Mouse (Mus musculus): ENCODE data around the gene Vwa5b1.

Gene Vwa5b1

GRCm38 (mm10) chr4:138578406-138578805 lies 57.3 kb downstream of the Vwa5b1 start:
- DNase-seq (ENCODE audit: low read depth, low spot score): no peak

- DNase-seq (ENCODE audit: low read depth, low spot score): no peak
These were observed 59.0 kb downstream of the Vwa5b1 start for GRCm38 (mm10) chr4:138576661-138577060.

- no peak for DNase-seq (ENCODE audit: low read depth, low spot score)
These were observed 60.7 kb downstream of the Vwa5b1 start for GRCm38 (mm10) chr4:138574800-138575606.

GRCm38 (mm10) chr4:138569928-138570327 lies 65.8 kb downstream of the Vwa5b1 start:
- peak; percentile 45 for DNase-seq (ENCODE audit: low read depth, low spot score)

GRCm38 (mm10) chr4:138568275-138568674 lies 67.4 kb downstream of the Vwa5b1 start:
- DNase-seq (ENCODE audit: low read depth, low spot score): no peak

GRCm38 (mm10) chr4:138561986-138562385 lies 73.7 kb downstream of the Vwa5b1 start:
- peak; percentile 71 for DNase-seq (ENCODE audit: low read depth, low spot score)

- DNase-seq (ENCODE audit: low read depth, low spot score): no peak
These were observed 80.2 kb downstream of the Vwa5b1 start for GRCm38 (mm10) chr4:138555531-138555930.

GRCm38 (mm10) chr4:138554934-138555333 lies 80.8 kb downstream of the Vwa5b1 start:
- DNase-seq (ENCODE audit: low read depth, low spot score): no peak

GRCm38 (mm10) chr4:138554302-138554701 lies 81.4 kb downstream of the Vwa5b1 start:
- DNase-seq (ENCODE audit: low read depth, low spot score): no peak

- no peak for DNase-seq (ENCODE audit: low read depth, low spot score)
These were observed 82.2 kb downstream of the Vwa5b1 start for GRCm38 (mm10) chr4:138553516-138553933.

GRCm38 (mm10) chr4:138553116-138553515 lies 82.6 kb downstream of the Vwa5b1 start:
- no peak for DNase-seq (ENCODE audit: low read depth, low spot score)

- DNase-seq (ENCODE audit: low read depth, low spot score): no peak
These were observed 84.1 kb downstream of the Vwa5b1 start for GRCm38 (mm10) chr4:138551601-138552000.

- no peak for DNase-seq (ENCODE audit: low read depth, low spot score)
These were observed 85.1 kb downstream of the Vwa5b1 start for GRCm38 (mm10) chr4:138550557-138550956.

- DNase-seq (ENCODE audit: low read depth, low spot score): no peak
These were observed 86.7 kb downstream of the Vwa5b1 start for GRCm38 (mm10) chr4:138548960-138549359.

- DNase-seq (ENCODE audit: low read depth, low spot score): no peak
These were observed 87.5 kb downstream of the Vwa5b1 start for GRCm38 (mm10) chr4:138548124-138548561.

- no peak for DNase-seq (ENCODE audit: low read depth, low spot score)
These were observed 88.1 kb downstream of the Vwa5b1 start for GRCm38 (mm10) chr4:138547556-138547955.

- no peak for DNase-seq (ENCODE audit: low read depth, low spot score)
These were observed 88.6 kb downstream of the Vwa5b1 start for GRCm38 (mm10) chr4:138547041-138547440.

- peak; percentile 14 for DNase-seq (ENCODE audit: low read depth, low spot score)
These were observed 89.4 kb downstream of the Vwa5b1 start for GRCm38 (mm10) chr4:138546241-138546640.

- peak; percentile 47 for DNase-seq (ENCODE audit: low read depth, low spot score)
These were observed 92.5 kb downstream of the Vwa5b1 start for GRCm38 (mm10) chr4:138543177-138543576.

- DNase-seq (ENCODE audit: low read depth, low spot score): no peak
These were observed 97.6 kb downstream of the Vwa5b1 start for GRCm38 (mm10) chr4:138538084-138538449.

- DNase-seq (ENCODE audit: low read depth, low spot score): no peak
These were observed 98.2 kb downstream of the Vwa5b1 start for GRCm38 (mm10) chr4:138537210-138538083.

GRCm38 (mm10) chr4:138535610-138536009 lies 100.1 kb downstream of the Vwa5b1 start:
- no peak for DNase-seq (ENCODE audit: low read depth, low spot score)

All from 3T3-L1 (cell line).